Mouse (Mus musculus) hindbrain, embryonic 12.5 days (tissue): ENCODE measurements around the gene Npb. TPM values are rescaled to one million over a fixed set of nuclear protein-coding genes. Genes with fewer than 3 reads are reported as not detected.
A peak's percentile ranks its signal among the peaks of the same experiment; 100 is the strongest.
"Not testable (repeated sequence)": the region's sequence is repeated elsewhere in the genome, so short reads cannot be mapped to it uniquely, and the experiment has no call there.

Source experiments
- ATAC-seq: fragments of 200-750 bp; cut with Nextera tagmentation; 2 replicates; pipeline ENCODE4 v1.8.0; 2017; ENCODE audit warnings: moderate TSS enrichment; ENCODE audit not compliant: low FRiP score
- H3K27ac ChIP-seq: fragments of 300-500 bp; sonication (generic); 2 replicates; pipeline ENCODE4 v1.5.1; 2016; ENCODE audit warnings: mild to moderate bottlenecking
- H3K27me3 ChIP-seq: fragments of 300-500 bp; sonication (generic); 2 replicates; pipeline ENCODE4 v1.6.1; 2016; ENCODE audit warnings: mild to moderate bottlenecking
- H3K36me3 ChIP-seq: fragments of 300-500 bp; sonication (generic); 2 replicates; pipeline ENCODE4 v1.6.1; 2016; ENCODE audit warnings: mild to moderate bottlenecking
- H3K4me1 ChIP-seq: fragments of 300-500 bp; sonication (generic); 2 replicates; pipeline ENCODE4 v1.6.1; 2016
- H3K4me2 ChIP-seq: fragments of 300-500 bp; sonication (generic); replicated peaks from 2 replicates; pipeline ENCODE4 v1.6.1; 2016; ENCODE audit warnings: mild to moderate bottlenecking
- H3K4me3 ChIP-seq: fragments of 300-500 bp; sonication (generic); 2 replicates; pipeline ENCODE4 v1.5.1; 2016; ENCODE audit warnings: mild to moderate bottlenecking
- H3K9ac ChIP-seq: fragments of 300-500 bp; sonication (generic); 2 replicates; pipeline ENCODE4 v1.6.1; 2016; ENCODE audit warnings: mild to moderate bottlenecking, moderate library complexity
- H3K9me3 ChIP-seq: fragments of 300-500 bp; sonication (generic); replicated peaks from 2 replicates; pipeline ENCODE4 v1.6.1; 2016; ENCODE audit warnings: mild to moderate bottlenecking
- WGBS: fragments of 180-500 bp; shearing (Covaris S2); methylation state at CpG from one replicate; pipeline ENCODE4 v1.1.7; 2016; 5-methylcytosine and 5-hydroxymethylcytosine counted together
- polyA plus RNA-seq: library from polyadenylated mRNA; unstranded; fragments of >200 nt; fragmentation: Nextera tagmentation; extraction: Ambion mirVana; gene quantifications from 2 replicates; pipeline ENCODE4 v1.2.1, GENCODE M21; 2016

Npb gene
- polyA plus RNA-seq, result 1.0 and 1.3 TPM in 2 replicates

DNA sequence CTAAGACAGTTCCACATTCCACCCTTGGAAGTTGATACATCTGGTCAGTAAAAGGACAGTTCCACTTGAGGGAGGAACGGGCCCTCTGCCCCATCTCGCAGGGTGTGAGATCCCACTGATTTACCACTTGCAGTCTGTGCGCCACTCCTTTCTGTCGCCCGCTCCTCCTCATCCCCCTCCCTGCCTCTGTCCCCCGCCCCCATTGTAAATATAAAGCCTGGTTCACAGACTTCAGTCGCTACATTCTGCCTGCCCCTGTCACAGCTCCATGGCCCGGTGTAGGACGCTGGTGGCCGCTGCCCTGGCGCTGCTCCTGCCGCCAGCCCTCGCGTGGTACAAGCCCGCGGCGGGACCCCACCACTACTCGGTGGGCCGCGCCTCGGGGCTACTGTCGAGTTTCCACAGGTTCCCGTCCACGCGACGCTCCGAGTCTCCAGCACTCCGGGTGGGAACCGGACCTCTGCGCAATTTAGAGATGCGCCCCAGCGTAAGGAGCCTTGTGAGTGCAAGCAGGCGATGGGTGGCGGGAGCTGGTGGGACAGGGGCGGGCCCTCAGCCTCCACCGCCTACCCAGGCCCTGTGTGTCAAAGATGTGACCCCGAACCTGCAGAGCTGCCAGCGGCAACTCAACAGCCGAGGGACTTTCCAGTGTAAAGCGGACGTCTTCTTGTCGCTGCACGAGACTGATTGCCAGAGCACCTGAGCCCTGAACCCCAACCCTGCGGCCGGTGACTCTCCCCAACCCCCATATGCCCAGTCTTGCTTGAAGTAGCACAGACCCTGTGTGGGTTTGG lies at the start of gene Npb:
Npb (plus strand) TSS at position 237 of the 794 bp plus-strand sequence.
- Histone ChIP-seq H3K9ac (peak within 1 kb of the TSS; percentile 43; the same call in 1 of the 2 replicates), H3K36me3 (peaks cover 77% of the 10 kb centered on the region), H3K27me3 (peaks cover 26% of the 10 kb centered on the region), H3K4me1 (peaks cover 9% of the 10 kb centered on the region), H3K27ac (no peak within 1 kb of the TSS), H3K9me3 (no peaks in the 10 kb centered on the region), H3K4me2 (peak within 1 kb of the TSS; percentile 48), H3K4me3 (peak within 1 kb of the TSS; percentile 13)
- ATAC-seq, result no peak
- WGBS, result 5% methylated on average over 45 of the region's 45 CpGs

DNA sequence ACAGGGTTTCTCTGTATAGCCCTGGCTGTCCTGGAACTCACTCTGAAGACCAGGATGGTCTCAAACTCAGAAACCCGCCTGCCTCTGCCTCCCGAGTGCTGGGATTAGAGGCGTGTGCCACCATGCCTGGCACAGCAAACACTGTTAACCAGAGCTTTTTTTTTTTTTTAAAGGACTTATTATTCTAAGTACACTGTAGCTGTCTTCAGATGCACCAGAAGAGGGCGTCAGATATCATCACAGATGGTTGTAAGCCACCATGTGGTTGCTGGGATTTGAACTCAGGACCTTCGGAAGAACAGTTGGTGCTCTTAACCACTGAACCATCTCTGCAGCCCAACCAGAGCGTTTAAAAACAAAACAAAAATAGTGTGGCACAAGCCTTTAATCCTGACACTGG lies 49.4 kb upstream of the Npb start:
- H3K27me3 ChIP-seq, H3K9ac ChIP-seq, H3K9me3 ChIP-seq, H3K4me3 ChIP-seq, ATAC-seq, H3K27ac ChIP-seq, H3K4me2 ChIP-seq, H3K4me1 ChIP-seq: not testable (repeated sequence)
- H3K36me3 ChIP-seq, result peaks cover 51% of the 10 kb centered on the region
- 87% methylated on average over 6 of the region's 6 CpGs for WGBS

DNA sequence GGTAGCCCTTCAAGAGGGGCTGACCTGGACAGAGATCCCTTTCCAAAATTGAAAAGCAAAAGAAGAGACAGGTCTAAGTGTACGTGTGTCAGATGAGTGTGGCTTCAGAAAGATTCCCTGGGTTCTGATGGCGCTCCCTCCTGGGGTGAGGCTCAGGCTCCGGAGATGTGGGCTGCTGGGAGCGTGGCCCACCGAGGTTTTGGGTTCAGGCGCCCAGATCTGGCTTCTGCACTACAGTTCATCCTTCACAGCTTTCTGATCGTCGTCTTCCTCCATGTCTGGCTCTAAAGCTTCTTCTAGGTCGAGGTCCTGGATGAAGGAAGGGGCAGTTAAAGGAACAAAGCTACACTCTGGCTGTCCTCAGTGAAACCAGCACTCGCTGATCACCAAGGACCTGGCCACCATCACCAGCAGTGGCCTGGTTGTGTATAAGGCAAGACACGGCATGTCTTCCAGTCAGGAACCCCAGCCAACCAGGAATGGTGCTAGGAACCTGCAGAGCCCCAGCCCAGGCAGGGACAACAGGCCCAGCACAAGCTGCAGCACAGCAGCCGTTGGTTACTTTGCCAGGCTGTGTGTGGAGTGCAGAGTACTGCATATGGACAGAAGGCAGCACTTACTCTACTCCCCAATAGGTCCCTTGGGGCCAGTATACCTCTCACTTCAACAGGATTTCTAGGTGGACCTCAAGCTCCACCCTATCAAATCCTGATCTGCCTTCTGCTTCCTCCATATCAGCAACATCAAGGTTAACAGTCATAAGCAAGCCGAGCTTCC lies 47.1 kb upstream of the Npb start:
- WGBS, result 93% methylated on average over 13 of the region's 13 CpGs

DNA sequence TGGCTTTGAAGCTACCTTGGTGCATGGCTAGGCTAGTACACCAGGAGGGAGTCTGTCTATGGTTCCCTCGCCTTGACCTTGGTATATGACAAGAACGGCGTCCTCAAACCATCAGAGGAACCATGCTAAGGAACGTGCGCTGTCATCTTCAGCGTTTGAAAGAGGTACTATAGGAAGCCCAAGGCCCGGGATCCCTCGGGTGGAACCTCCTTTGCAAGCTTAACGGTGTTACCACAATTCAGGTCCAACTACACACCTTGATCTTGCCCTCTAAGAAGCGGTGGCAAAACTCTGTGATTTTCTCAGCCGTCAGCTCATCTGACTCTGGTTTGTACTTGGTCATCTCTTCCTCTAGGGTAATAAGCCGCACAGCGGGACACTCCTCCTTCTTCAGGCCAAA lies 45.3 kb upstream of the Npb start:
- Histone ChIP-seq H3K9me3 (no peaks in the 10 kb centered on the region), H3K36me3 (peaks cover 93% of the 10 kb centered on the region), H3K4me1 (peaks cover 3% of the 10 kb centered on the region; the same call in 1 of the 2 replicates), H3K27me3 (no peaks in the 10 kb centered on the region), H3K4me3 (no peak overlapping the region), H3K9ac (no peak overlapping the region), H3K27ac (no peak overlapping the region), H3K4me2 (no peak overlapping the region)
- no peak for ATAC-seq
- 98% methylated on average over 13 of the region's 13 CpGs for WGBS

More for the DNA sequence above, 47.1 kb upstream of the Npb start:
- no peak overlapping the region for H3K9ac ChIP-seq
- no peaks in the 10 kb centered on the region for H3K27me3 ChIP-seq
- no peak overlapping the region for H3K27ac ChIP-seq
- no peak overlapping the region for H3K4me3 ChIP-seq
- no peak for ATAC-seq
- no peaks in the 10 kb centered on the region; the same call in 1 of the 2 replicates for H3K9me3 ChIP-seq
- no peaks in the 10 kb centered on the region for H3K4me1 ChIP-seq
- no peak overlapping the region for H3K4me2 ChIP-seq
- peaks cover 74% of the 10 kb centered on the region for H3K36me3 ChIP-seq

DNA sequence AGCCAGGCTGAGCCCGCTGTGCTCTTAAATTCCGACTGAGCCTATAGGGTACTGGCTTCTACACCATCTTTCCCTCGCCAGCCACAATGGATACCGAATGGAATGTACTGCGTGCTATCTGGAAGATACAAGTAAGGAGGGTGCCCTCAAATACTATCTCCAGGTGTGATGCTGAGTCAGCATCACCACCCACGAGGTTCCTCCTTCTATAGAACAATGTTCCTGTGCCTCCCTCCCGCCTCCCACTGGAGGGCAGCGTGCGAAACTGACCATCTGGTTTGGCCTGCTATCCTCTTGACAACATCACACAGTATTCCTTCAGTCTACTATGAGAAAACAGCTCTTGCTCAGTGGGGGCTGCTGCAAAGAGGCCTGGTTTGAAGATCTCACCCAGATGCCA lies 43.2 kb upstream of the Npb start:
- WGBS, result 84% methylated on average over 9 of the region's 9 CpGs
- ATAC-seq, result no peak
- Histone ChIP-seq H3K4me3 (no peak overlapping the region), H3K27ac (no peak overlapping the region), H3K9ac (no peak overlapping the region), H3K9me3 (no peaks in the 10 kb centered on the region), H3K36me3 (peaks cover 93% of the 10 kb centered on the region), H3K27me3 (no peaks in the 10 kb centered on the region), H3K4me1 (peaks cover 3% of the 10 kb centered on the region), H3K4me2 (no peak overlapping the region)

DNA sequence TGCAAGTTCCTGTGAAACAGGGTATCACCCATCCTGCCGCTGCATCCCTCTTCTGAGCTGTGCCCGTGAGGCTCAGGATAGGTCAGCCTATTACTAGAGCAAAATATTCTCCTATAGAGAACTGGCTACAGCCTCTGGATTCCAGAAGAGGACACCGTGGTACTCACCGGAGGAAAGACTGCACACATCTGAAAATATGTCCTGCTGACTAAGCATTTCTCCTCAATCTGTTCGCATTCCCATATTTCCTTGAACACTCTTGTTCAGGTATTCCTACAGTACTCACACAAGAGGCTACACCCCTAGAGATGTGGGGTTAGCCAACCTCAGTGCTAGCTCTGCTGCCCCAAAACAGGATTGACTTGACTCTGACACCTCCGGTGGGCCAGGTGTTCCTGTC lies 40.0 kb upstream of the Npb start:
- WGBS, result 97% methylated on average over 6 of the region's 6 CpGs
- H3K9ac ChIP-seq, result no peak overlapping the region
- ATAC-seq, result no peak
- peaks cover 74% of the 10 kb centered on the region for H3K36me3 ChIP-seq
- H3K4me3 ChIP-seq, result no peak overlapping the region
- H3K4me1 ChIP-seq, result peaks cover 13% of the 10 kb centered on the region
- H3K27ac ChIP-seq, result no peak overlapping the region
- no peaks in the 10 kb centered on the region for H3K27me3 ChIP-seq
- H3K4me2 ChIP-seq, result no peak overlapping the region
- H3K9me3 ChIP-seq, result no peaks in the 10 kb centered on the region

DNA sequence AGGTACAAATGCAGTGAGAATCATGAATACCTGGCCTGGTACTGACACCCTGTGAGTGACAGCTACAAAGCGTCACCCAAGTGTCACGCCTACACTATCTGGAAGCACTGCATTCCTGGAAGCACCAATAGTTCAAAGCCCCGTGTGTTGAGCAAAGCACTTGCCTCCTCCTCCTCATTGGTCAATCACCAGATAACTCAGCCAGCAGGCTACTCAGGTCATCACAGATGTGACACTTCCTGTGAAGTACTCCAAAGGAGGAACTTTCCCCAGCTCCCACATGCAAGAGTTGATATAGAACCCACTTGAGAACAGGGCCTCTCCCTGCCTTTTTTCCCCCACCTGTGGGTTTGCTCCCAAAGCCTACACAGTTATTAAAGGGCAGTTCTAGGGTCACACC lies 37.2 kb upstream of the Npb start:
- Histone ChIP-seq H3K4me3 (peak overlapping the region; percentile 69; the same call in 1 of the 2 replicates), H3K4me1 (peaks cover 22% of the 10 kb centered on the region), H3K9ac (peak overlapping the region; percentile 87; the same call in 1 of the 2 replicates), H3K36me3 (peaks cover 46% of the 10 kb centered on the region), H3K27me3 (no peaks in the 10 kb centered on the region), H3K9me3 (no peaks in the 10 kb centered on the region), H3K4me2 (peak overlapping the region; percentile 86), H3K27ac (no peak overlapping the region)
- ATAC-seq, result no peak
- 89% methylated on average over 3 of the region's 3 CpGs for WGBS

DNA sequence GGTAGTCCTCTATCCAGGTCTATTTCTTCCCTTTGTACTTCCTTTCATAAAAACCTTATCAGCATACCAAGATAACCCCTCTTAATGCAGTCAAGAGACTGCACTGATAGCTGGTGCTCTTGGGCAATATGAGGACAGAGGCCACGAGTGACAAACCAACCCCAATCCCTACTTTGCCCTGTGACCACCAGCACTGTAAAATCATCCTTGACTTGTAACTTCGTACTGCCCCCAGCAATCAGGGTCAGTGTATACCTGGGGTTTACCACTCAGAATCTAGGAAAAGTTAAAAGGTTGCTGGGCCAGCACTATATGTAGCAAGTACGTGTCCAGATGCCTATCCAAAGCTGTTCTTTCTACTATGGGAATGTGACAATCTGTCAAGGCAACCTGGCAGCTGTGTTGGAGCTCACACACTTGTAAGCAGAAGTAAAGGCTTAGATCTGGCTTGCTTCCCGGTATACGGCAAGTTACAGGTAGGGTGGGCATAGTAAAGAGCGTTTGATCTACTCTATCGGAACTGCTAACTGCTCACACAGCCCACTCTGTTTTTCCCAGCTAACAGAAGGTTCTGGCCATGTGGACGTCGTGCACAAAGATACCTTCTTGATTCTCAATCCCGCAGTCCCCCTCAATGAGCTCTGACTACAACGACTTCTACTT lies 36.4 kb upstream of the Npb start:
- Histone ChIP-seq H3K4me1 (peaks cover 22% of the 10 kb centered on the region), H3K9me3 (no peaks in the 10 kb centered on the region), H3K4me2 (peak overlapping the region; percentile 86), H3K27me3 (no peaks in the 10 kb centered on the region), H3K9ac (peak overlapping the region; percentile 87), H3K36me3 (peaks cover 38% of the 10 kb centered on the region), H3K4me3 (peak overlapping the region; percentile 69), H3K27ac (peak overlapping the region; percentile 95)
- no peak for ATAC-seq
- WGBS, result 15% methylated on average over 11 of the region's 11 CpGs

DNA sequence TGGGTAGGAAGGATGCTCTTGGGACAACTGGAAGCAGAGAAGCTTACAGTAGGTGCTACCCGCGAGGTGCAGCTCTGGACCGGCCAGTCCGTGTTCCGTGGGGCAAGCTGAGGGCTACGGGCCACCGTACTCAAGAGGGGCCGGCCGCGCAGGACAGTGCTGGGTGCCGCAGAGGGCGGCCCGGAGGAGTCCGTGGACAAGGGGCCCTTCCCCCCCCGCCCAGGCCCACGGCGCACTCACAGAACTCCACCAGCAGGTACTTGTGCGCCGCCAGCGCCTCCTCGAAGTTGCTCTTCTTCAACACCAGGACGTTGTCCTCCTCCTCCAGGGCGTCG lies 35.9 kb upstream of the Npb start:
- peak; percentile 37 for ATAC-seq
- 0% methylated on average over 20 of the region's 24 CpGs for WGBS
- peak overlapping the region; percentile 86 for H3K4me2 ChIP-seq
- H3K27ac ChIP-seq, result peak overlapping the region; percentile 95
- peaks cover 20% of the 10 kb centered on the region for H3K4me1 ChIP-seq
- peaks cover 38% of the 10 kb centered on the region for H3K36me3 ChIP-seq
- peak overlapping the region; percentile 69 for H3K4me3 ChIP-seq
- no peaks in the 10 kb centered on the region for H3K27me3 ChIP-seq
- H3K9me3 ChIP-seq, result no peaks in the 10 kb centered on the region
- H3K9ac ChIP-seq, result peak overlapping the region; percentile 87

DNA sequence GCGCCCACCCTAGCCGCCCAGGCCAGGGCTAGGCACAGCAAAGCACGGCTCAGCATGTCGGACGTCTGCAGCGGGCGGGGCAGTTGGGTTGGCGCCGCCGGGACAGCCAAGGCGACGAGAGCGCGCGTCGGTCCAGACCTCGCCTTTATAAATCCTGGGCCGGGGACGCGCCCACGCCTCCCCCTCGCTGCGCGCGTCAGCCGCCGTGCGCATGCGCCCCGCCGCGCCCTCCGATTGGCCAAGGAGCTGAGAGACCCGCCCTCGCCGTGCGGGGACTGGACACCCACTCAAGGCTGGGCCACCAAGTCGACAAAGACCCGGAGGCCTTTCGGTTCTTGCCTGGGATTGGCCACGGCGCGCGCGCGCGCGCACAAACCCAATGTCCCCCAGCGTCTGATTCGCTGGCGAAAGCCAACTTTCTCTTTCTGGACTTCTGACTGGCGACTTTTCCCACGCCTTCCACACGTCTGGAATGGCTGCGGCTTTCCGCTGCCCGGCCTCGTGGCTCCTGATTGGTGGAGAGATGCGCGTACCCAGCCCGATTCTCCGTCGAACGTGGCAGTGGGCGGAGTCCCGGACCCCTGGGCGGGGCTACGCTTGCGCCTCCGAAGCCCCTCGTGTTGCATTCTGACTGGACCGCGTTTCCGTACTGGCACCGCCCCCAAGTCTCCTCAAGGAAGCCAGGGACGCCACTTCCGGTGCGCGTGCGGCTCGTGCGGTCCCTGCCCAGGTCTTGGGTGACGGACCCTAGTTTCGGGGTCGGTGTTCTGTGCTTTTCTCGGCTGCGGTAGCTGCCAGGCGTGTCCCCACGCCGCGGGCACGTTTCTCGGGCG lies 35.3 kb upstream of the Npb start, which contains the start of gene P4hb:
P4hb (minus strand) TSS at position 502 of the 833 bp plus-strand sequence.
- peak within 1 kb of the TSS; percentile 69 for H3K4me3 ChIP-seq
- H3K27me3 ChIP-seq, result no peaks in the 10 kb centered on the region
- H3K4me2 ChIP-seq, result peak within 1 kb of the TSS; percentile 86
- ATAC-seq, result peak; percentile 98
- H3K4me1 ChIP-seq, result peaks cover 20% of the 10 kb centered on the region
- WGBS, result under 1% methylated on average over 92 of the region's 94 CpGs
- H3K27ac ChIP-seq, result peak within 1 kb of the TSS; percentile 95
- H3K9ac ChIP-seq, result peak within 1 kb of the TSS; percentile 87
- H3K9me3 ChIP-seq, result no peaks in the 10 kb centered on the region
- peaks cover 38% of the 10 kb centered on the region for H3K36me3 ChIP-seq

DNA sequence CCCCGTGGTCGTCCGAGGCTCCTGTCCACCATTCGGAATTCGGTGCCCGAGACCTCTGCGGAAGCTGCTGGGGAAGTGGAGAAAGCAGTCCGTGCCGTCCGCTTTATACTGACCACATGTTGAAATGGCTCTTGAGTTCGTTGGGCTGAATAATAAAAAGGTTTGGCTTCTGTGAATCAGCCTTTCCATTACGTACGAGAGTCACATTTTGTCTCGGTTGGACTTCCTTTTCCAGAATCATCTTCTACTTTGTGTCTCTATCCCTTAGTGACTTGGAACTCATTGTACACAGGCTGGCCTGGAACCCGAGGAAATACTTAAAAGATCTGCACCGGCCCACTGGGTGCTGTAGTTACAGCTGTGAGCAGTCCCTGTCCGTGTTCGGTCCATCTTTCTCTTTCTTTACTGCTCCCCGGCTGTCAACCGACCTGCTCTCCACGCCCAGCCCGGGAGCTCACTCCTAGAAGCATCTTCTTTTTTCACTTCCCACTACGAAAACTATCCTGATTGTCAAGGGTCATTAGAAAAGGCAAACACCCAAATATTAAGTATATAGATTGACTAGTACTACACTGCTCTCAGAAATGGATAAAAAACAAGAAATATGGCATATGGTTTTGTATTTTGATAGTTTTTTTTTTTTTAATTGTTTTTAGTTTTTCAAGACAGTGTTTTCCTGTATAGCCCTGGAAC lies 34.5 kb upstream of the Npb start:
- H3K36me3 ChIP-seq, result peaks cover 38% of the 10 kb centered on the region
- WGBS, result under 1% methylated on average over 23 of the region's 23 CpGs
- peaks cover 21% of the 10 kb centered on the region for H3K4me1 ChIP-seq
- peak overlapping the region; percentile 95 for H3K27ac ChIP-seq
- peak overlapping the region; percentile 85 for H3K9ac ChIP-seq
- ATAC-seq, result no peak; the same call in 1 of the 2 replicates
- peak overlapping the region; percentile 69 for H3K4me3 ChIP-seq
- peak overlapping the region; percentile 86 for H3K4me2 ChIP-seq
- no peaks in the 10 kb centered on the region for H3K9me3 ChIP-seq
- no peaks in the 10 kb centered on the region for H3K27me3 ChIP-seq
